Mouse (Mus musculus) E14TG2a.4 (cell line): ENCODE results near the gene Pik3r6.

Experiments
- H3K27me3 ChIP-seq: 2 replicates; pipeline ENCODE4 v1.6.1; 2014; ENCODE audit warnings: low read length, control low read depth; ENCODE audit not compliant: insufficient read depth
- H3K36me3 ChIP-seq: 2 replicates; pipeline ENCODE4 v1.6.1; 2014; ENCODE audit warnings: low read length, control low read depth; ENCODE audit not compliant: insufficient read depth
- H3K4me1 ChIP-seq: replicated peaks from 2 replicates; pipeline ENCODE4 v1.6.1; 2014; ENCODE audit warnings: low read depth, low read length, control low read depth
- H3K4me3 ChIP-seq: replicated peaks from 2 replicates; pipeline ENCODE4 v1.5.1; 2014; ENCODE audit warnings: mild to moderate bottlenecking, low read length
- H3K9me3 ChIP-seq: 2 replicates; pipeline ENCODE4 v1.6.1; 2014; ENCODE audit warnings: low read length, control low read depth
- CTCF ChIP-seq: conservative IDR thresholded peaks from 2 replicates; pipeline ENCODE4 v1.5.1; 2014; ENCODE audit warnings: low read length
- NANOG ChIP-seq: IDR thresholded peaks from 2 replicates; pipeline ENCODE4 v1.6.1; 2014; ENCODE audit warnings: borderline replicate concordance, low read length, mixed read lengths
- POU5F1 ChIP-seq: IDR thresholded peaks from 2 replicates; pipeline ENCODE4 v1.6.1; 2014; ENCODE audit warnings: low read length, borderline replicate concordance

Gene Pik3r6

DNA sequence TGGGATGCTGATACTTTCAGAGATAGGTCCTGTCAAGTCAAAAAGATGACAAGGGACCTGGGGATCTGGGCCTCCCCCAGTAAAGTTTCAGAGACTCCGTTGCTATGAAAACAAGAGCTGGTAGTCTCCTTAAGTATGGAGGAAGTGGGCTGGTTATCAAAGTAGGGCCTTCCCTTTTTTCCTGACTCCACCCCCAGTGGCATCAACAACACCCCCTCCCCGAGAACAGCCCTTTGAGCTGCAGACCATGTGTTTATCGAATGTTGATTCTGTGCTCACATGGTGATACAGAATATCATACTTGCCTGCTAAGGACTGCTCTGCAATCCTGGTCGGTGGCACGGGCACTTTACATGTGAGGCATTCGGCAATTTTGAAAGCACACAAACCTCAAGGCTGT is 19.6 kb upstream of the Pik3r6 start:
- Histone ChIP-seq H3K27me3 (no peaks in the 10 kb centered on the region), H3K4me1 (peaks cover 6% of the 10 kb centered on the region; the same call in 1 of the 2 replicates), H3K36me3 (no peaks in the 10 kb centered on the region), H3K9me3 (peaks cover 3% of the 10 kb centered on the region; the same call in 1 of the 2 replicates), H3K4me3 (no peak overlapping the region)
- TF ChIP-seq CTCF = no peak
- no peak for TF ChIP-seq POU5F1
- TF ChIP-seq NANOG = no peak

DNA sequence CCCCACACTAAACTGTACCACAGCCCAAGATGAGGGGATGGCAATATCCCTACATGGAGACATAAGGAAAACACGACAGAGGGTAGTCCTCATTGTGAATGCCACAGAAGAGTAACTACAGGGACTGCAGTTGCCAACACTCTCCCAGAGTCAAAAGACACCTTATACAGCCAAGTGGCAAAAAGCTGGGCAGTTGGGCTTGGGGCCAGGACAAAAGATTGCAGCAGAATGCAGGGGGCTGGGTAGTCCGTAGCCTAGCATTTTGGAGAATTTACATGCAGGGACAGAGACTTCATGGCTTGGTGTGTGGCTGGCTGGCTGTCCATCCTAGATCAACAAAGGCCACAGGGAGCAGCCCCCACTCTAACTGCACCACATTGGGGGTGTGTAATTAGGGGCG is 18.4 kb upstream of the Pik3r6 start:
- peaks cover 13% of the 10 kb centered on the region for H3K4me1 ChIP-seq
- H3K4me3 ChIP-seq = no peak overlapping the region
- TF ChIP-seq NANOG = no peak
- no peak for TF ChIP-seq POU5F1
- no peak for TF ChIP-seq CTCF
- H3K27me3 ChIP-seq = no peaks in the 10 kb centered on the region
- H3K9me3 ChIP-seq = peaks cover 3% of the 10 kb centered on the region; the same call in 1 of the 2 replicates
- H3K36me3 ChIP-seq = no peaks in the 10 kb centered on the region

DNA sequence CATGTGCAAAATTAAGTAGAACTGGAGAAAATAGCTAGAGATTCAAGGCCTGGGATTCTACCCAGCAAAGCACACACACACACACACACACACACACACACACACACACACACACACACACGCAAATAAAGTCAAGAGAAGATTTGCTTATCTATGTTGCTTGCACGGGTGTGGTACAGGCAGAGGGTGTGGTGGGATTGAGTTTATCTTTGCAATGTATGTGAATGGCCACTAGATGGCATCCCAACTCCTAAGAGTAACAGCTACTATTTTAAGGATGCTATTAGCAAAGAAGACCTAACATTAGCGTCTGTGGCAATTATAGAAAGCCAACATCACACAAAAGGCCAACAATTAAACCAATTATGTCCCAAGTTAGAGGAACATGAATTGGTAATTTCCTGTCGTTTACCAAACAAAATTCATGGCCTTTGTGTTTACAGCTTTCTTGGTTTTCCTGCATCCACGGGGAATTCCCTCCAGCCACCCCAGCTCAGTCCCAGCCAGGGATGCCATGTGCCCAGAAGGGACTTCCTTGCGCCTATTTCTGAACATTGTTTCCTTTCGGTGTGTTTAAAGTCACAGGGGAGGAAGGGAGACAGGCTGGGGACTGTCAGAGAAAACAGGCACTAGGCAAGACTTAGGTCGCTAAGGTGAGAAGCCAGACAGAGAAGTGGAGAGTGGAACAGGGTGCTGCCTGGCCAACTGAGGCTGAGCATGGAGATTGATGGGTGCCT is 17.4 kb upstream of the Pik3r6 start:
- Histone ChIP-seq H3K27me3 (no peaks in the 10 kb centered on the region; the same call in 1 of the 2 replicates), H3K4me3 (no peak overlapping the region), H3K36me3 (no peaks in the 10 kb centered on the region), H3K4me1 (peaks cover 14% of the 10 kb centered on the region), H3K9me3 (peaks cover 3% of the 10 kb centered on the region; the same call in 1 of the 2 replicates)
- TF ChIP-seq CTCF (peak; percentile 80), POU5F1 (no peak)

DNA sequence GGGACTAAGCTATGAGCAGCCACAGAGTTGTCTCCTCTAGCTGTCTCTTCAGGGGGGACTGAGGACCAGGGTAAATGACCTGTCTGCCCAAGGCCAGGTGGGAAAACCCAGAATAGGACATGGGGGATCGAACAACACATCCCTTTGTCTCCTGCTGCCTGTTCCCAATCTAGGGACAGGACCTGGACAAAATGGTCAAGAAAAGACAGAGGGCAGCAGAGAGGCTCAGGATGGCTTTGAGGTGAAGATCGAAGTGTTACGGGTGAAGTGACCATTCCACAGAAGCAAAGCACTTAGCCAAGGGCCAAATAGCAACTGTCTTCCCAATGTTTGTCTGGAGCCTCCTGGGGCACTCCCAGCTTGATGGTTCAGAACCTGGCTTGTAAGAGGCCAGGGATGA is 16.7 kb upstream of the Pik3r6 start:
- no peaks in the 10 kb centered on the region for H3K36me3 ChIP-seq
- H3K4me1 ChIP-seq = peaks cover 14% of the 10 kb centered on the region
- H3K9me3 ChIP-seq = no peaks in the 10 kb centered on the region
- H3K4me3 ChIP-seq = no peak overlapping the region
- H3K27me3 ChIP-seq = peaks cover 6% of the 10 kb centered on the region
- TF ChIP-seq CTCF = no peak
- no peak for TF ChIP-seq NANOG
- no peak for TF ChIP-seq POU5F1

DNA sequence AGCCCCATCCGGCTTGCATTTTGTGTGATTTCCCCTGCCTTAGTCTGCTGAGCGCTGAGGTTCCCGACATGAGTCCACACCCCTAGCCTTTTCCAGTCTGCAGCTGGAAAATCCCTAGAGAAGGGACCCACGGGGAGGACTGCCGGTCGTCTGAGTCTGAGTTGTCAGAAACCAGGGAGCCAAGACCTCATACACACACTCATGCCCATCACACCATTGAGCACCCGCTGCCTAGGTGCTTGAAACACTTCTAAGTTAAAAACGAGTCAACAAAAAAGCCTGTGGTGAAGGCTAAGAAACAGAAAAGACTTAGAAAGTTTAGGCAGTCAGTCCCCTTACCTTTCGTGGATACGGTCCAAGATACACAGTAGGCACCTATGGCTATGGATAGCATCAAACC is 15.1 kb upstream of the Pik3r6 start:
- no peak overlapping the region for H3K4me3 ChIP-seq
- TF ChIP-seq CTCF = no peak
- no peak for TF ChIP-seq NANOG
- no peak for TF ChIP-seq POU5F1
- peaks cover 14% of the 10 kb centered on the region for H3K4me1 ChIP-seq
- H3K27me3 ChIP-seq = peaks cover 17% of the 10 kb centered on the region
- no peaks in the 10 kb centered on the region for H3K9me3 ChIP-seq
- no peaks in the 10 kb centered on the region for H3K36me3 ChIP-seq

DNA sequence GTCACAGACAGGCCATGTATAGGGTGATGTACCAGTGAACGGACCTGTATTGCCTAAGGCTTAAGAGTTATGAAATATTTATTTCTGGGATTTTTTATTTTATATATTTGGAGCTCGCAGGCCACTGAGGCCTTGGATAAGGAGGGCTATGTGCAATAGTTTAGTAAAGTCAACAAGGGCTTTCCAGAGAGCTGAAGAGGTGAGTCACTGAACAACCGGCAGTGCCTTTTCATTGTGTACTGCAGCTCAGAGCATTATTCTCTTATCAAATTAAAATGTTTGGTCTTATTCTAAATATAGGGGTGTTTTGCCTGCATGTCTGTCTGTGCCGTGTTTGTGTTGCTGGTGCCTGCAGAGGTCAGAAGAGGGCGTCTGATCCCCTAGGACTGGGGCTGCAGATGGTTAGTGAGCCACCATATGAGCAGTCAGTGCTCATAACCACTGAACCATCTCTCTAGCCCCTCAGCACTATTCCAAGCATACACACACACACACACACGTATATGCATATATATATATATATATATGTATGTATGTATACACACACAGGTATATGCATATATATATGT is 14.5 kb upstream of the Pik3r6 start:
- Histone ChIP-seq H3K27me3 (peaks cover 23% of the 10 kb centered on the region), H3K4me3 (no peak overlapping the region), H3K9me3 (0 out of 2 replicates have a peak, but pooled peaks cover 3% of the 10 kb centered on the region), H3K36me3 (no peaks in the 10 kb centered on the region), H3K4me1 (peaks cover 14% of the 10 kb centered on the region)
- TF ChIP-seq POU5F1 (no peak), NANOG (no peak), CTCF (no peak)

DNA sequence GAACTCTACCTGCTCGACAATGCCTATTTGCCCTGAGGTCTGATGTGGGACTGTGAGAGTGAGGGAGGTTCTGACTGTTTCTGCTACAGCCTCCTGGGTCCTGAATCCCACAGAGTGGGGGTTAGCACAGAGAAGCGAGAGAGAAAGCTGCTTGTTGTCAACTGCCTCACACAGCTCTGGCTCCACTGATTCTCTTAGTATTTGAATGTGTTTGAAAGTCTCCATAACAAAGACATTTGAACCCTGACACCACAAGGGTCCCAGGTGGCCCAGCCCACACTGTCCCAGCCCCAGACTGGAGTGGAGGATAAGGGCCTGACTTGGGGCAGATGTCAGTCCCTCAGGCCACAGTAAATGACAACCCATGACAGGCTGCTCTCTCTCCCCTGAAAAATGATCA is 13.6 kb upstream of the Pik3r6 start:
- 0 out of 2 replicates have a peak, but pooled peaks cover 6% of the 10 kb centered on the region for H3K9me3 ChIP-seq
- peaks cover 31% of the 10 kb centered on the region for H3K27me3 ChIP-seq
- no peaks in the 10 kb centered on the region for H3K36me3 ChIP-seq
- TF ChIP-seq POU5F1 (no peak), NANOG (no peak), CTCF (no peak)
- H3K4me3 ChIP-seq = no peak overlapping the region
- H3K4me1 ChIP-seq = peaks cover 18% of the 10 kb centered on the region

DNA sequence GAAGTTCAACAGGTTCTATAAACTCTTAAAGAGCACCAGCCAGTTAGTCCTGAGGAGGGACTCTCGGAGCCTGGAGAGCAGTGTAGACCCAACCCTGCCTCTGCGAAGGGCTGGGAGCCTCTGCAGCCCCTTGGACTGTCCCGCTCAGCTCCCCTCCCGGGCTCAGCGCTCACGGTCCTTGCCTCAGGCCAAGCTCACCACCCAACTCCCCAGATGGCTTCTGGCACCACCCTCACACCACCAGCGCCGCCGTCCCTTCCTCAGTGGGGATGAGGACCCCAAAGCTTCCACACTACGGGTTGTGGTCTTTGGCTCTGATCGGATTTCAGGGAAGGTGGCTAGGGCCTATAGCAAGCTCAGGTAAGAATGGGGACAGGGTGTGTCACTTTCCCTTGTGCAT is 10.2 kb upstream of the Pik3r6 start:
- 0 out of 2 replicates have a peak, but pooled peaks cover 6% of the 10 kb centered on the region for H3K9me3 ChIP-seq
- H3K4me3 ChIP-seq = no peak overlapping the region
- H3K36me3 ChIP-seq = no peaks in the 10 kb centered on the region
- peaks cover 31% of the 10 kb centered on the region for H3K4me1 ChIP-seq
- TF ChIP-seq NANOG (no peak), CTCF (no peak)
- H3K27me3 ChIP-seq = peaks cover 40% of the 10 kb centered on the region

DNA sequence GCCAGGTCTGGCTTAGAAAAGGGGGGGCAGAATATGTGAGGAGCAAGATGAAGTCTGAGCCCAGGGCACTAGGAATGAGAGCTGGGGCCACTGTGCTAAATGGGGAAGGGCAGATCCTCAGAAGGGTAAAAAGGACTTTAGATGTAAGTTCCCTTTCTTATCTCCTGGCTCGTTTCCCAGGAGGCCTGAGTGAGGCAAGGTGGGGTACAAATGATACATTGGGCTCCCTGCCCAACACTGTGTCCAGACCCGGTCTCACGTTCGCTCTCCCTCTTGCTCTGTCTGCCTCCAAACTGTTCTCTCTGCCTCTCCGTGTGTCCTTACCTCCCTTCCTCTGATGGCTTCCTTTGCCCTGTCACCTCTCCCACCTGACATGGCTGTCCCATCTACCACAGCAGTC is 9.1 kb upstream of the Pik3r6 start:
- Histone ChIP-seq H3K4me1 (peaks cover 36% of the 10 kb centered on the region), H3K27me3 (peaks cover 40% of the 10 kb centered on the region), H3K9me3 (0 out of 2 replicates have a peak, but pooled peaks cover 6% of the 10 kb centered on the region), H3K4me3 (peak overlapping the region; percentile 48; the same call in 1 of the 2 replicates), H3K36me3 (no peaks in the 10 kb centered on the region)
- no peak for TF ChIP-seq CTCF
- no peak for TF ChIP-seq NANOG
- TF ChIP-seq POU5F1 = no peak
